Mouse (Mus musculus) midbrain, postnatal 0 days (tissue): ENCODE data around the gene Khdc1c. TPM values are rescaled to one million over a fixed set of nuclear protein-coding genes. Genes with fewer than 3 reads are reported as not detected.
"Not testable (repeated sequence)": the region's sequence is repeated elsewhere in the genome, so short reads cannot be mapped to it uniquely, and the experiment has no call there.

ENCODE experiments used
- ATAC-seq: fragments of 200-750 bp; cut with Nextera tagmentation; 2 replicates; pipeline ENCODE4 v1.8.0; 2017; ENCODE audit warnings: moderate number of reproducible peaks, mild to moderate bottlenecking, moderate TSS enrichment, moderate library complexity; ENCODE audit not compliant: low FRiP score
- DNase-seq: peaks from one replicate; pipeline ENCODE4 v3.0.0-alpha.2; 2015; ENCODE audit warnings: low spot score
- H3K27ac ChIP-seq: fragments of 300-500 bp; sonication (generic); 2 replicates; pipeline ENCODE4 v1.5.1; 2014; ENCODE audit warnings: low read depth, mild to moderate bottlenecking, low read length, mixed read lengths
- H3K27me3 ChIP-seq: fragments of 300-500 bp; sonication (generic); 2 replicates; pipeline ENCODE4 v1.6.1; 2014; ENCODE audit warnings: low read length, control low read depth, mixed read lengths; ENCODE audit not compliant: insufficient read depth
- H3K36me3 ChIP-seq: fragments of 300-500 bp; sonication (generic); 2 replicates; pipeline ENCODE4 v1.6.1; 2014; ENCODE audit warnings: low read length, control low read depth, mixed read lengths; ENCODE audit not compliant: insufficient read depth
- H3K4me1 ChIP-seq: fragments of 300-500 bp; sonication (generic); 2 replicates; pipeline ENCODE4 v1.6.1; 2014; ENCODE audit warnings: mild to moderate bottlenecking, control low read depth, antibody characterized with exemption, low read length, mixed read lengths; ENCODE audit not compliant: insufficient read depth
- H3K4me2 ChIP-seq: fragments of 300-500 bp; sonication (generic); 2 replicates; pipeline ENCODE4 v1.6.1; 2014; ENCODE audit warnings: low read depth, mild to moderate bottlenecking, low read length, mixed read lengths; ENCODE audit not compliant: poor library complexity, severe bottlenecking
- H3K4me3 ChIP-seq: fragments of 300-500 bp; sonication (generic); 2 replicates; pipeline ENCODE4 v1.5.1; 2014; ENCODE audit warnings: low read depth, mild to moderate bottlenecking, low read length, moderate library complexity
- H3K9ac ChIP-seq: fragments of 300-500 bp; sonication (generic); replicated peaks from 2 replicates; pipeline ENCODE4 v1.6.1; 2014; ENCODE audit warnings: mild to moderate bottlenecking, low read length, moderate library complexity, mixed read lengths; ENCODE audit not compliant: poor library complexity, severe bottlenecking
- H3K9me3 ChIP-seq: fragments of 300-500 bp; sonication (generic); 2 replicates; pipeline ENCODE4 v1.6.1; 2016; ENCODE audit warnings: low read length, control low read depth
- CTCF ChIP-seq: IDR thresholded peaks from 2 replicates; pipeline ENCODE4 v1.5.1; 2016; ENCODE audit warnings: antibody characterized with exemption, mild to moderate bottlenecking
- WGBS: fragments of 180-500 bp; shearing (Covaris S2); extraction: QIAGEN DNeasy Blood & Tissue Kit; methylation state at CpG from one replicate; pipeline ENCODE4 v1.1.7; 2014; 5-methylcytosine and 5-hydroxymethylcytosine counted together
- polyA plus RNA-seq: library from polyadenylated mRNA; unstranded; fragments of >200 nt; fragmentation: Nextera tagmentation; extraction: Ambion mirVana; gene quantifications from 2 replicates; pipeline ENCODE4 v1.2.1, GENCODE M21; 2015
- total RNA-seq: library from RNA; depleted of rRNA; stranded (reverse); fragments of >200 nt; gene quantifications from 2 replicates; pipeline ENCODE4 v1.2.3, GENCODE M21; 2014

The Khdc1c gene
- total and polyA plus RNA-seq, 2 experiments from 2014 or later = not detected

GRCm38 (mm10) chr1:21333222-21333973, 34.7 kb upstream of the Khdc1c start:
- DNase-seq (no peak), ATAC-seq (no peak)
- H3K36me3 ChIP-seq = no peaks in the 10 kb centered on the region
- TF ChIP-seq CTCF = no peak
- no peaks in the 10 kb centered on the region for H3K9me3 ChIP-seq
- H3K27me3 ChIP-seq = no peaks in the 10 kb centered on the region
- no peak overlapping the region for H3K4me3 ChIP-seq
- H3K9ac ChIP-seq = no peak overlapping the region
- WGBS = 86% methylated on average over 16 of the region's 16 CpGs
- no peak overlapping the region for H3K4me2 ChIP-seq
- H3K27ac ChIP-seq = no peak overlapping the region
- H3K4me1 ChIP-seq = no peaks in the 10 kb centered on the region

- Histone ChIP-seq H3K9me3 (no peaks in the 10 kb centered on the region), H3K9ac (no peak overlapping the region), H3K4me3 (no peak overlapping the region), H3K4me2 (no peak overlapping the region), H3K27me3 (no peaks in the 10 kb centered on the region), H3K27ac (no peak overlapping the region), H3K36me3 (no peaks in the 10 kb centered on the region), H3K4me1 (no peaks in the 10 kb centered on the region)
- TF ChIP-seq CTCF = no peak
- DNase-seq (no peak), ATAC-seq (no peak)
Measured at GRCm38 (mm10) chr1:21335836-21336235, 32.3 kb upstream of the Khdc1c start.

- Histone ChIP-seq H3K27me3 (no peaks in the 10 kb centered on the region), H3K9ac (no peak overlapping the region), H3K4me3 (no peak overlapping the region), H3K4me1 (no peaks in the 10 kb centered on the region), H3K4me2 (no peak overlapping the region), H3K27ac (no peak overlapping the region), H3K36me3 (no peaks in the 10 kb centered on the region), H3K9me3 (no peaks in the 10 kb centered on the region)
- no peak for DNase-seq
- no peak for TF ChIP-seq CTCF
- no peak for ATAC-seq
- 100% methylated on average over 1 of the region's 1 CpGs for WGBS
Measured at GRCm38 (mm10) chr1:21340745-21341144, 27.4 kb upstream of the Khdc1c start.

GRCm38 (mm10) chr1:21344253-21344652, 23.9 kb upstream of the Khdc1c start:
- H3K4me2 ChIP-seq = no peak overlapping the region
- DNase-seq (peak; percentile 77), ATAC-seq (no peak)
- peak; percentile 88 for TF ChIP-seq CTCF
- no peaks in the 10 kb centered on the region for H3K9me3 ChIP-seq
- H3K9ac ChIP-seq = no peak overlapping the region
- H3K27ac ChIP-seq = no peak overlapping the region
- no peaks in the 10 kb centered on the region for H3K36me3 ChIP-seq
- H3K27me3 ChIP-seq = no peaks in the 10 kb centered on the region
- H3K4me1 ChIP-seq = no peaks in the 10 kb centered on the region
- H3K4me3 ChIP-seq = no peak overlapping the region
- 64% methylated on average over 4 of the region's 4 CpGs for WGBS

GRCm38 (mm10) chr1:21344752-21345151, 23.4 kb upstream of the Khdc1c start:
- DNase-seq, H3K36me3 ChIP-seq, H3K27ac ChIP-seq, H3K9ac ChIP-seq, H3K27me3 ChIP-seq, H3K4me2 ChIP-seq, H3K9me3 ChIP-seq, H3K4me1 ChIP-seq, ATAC-seq, H3K4me3 ChIP-seq: not testable (repeated sequence)
- 94% methylated on average over 7 of the region's 7 CpGs for WGBS

GRCm38 (mm10) chr1:21349341-21349740, 18.8 kb upstream of the Khdc1c start, which contains the start of gene Khdc1a:
Gene Khdc1a (plus strand): TSS chr1:21349641.
- 78% methylated on average over 2 of the region's 2 CpGs for WGBS
- no peak within 1 kb of the TSS for H3K4me3 ChIP-seq
- H3K4me1 ChIP-seq = no peaks in the 10 kb centered on the region
- no peaks in the 10 kb centered on the region for H3K9me3 ChIP-seq
- DNase-seq = no peak
- H3K27ac ChIP-seq = no peak within 1 kb of the TSS
- H3K36me3 ChIP-seq = no peaks in the 10 kb centered on the region
- no peak for ATAC-seq
- H3K27me3 ChIP-seq = no peaks in the 10 kb centered on the region
- no peak for TF ChIP-seq CTCF
- no peak within 1 kb of the TSS for H3K4me2 ChIP-seq
- H3K9ac ChIP-seq = no peak within 1 kb of the TSS
